30 mouse cellular contexts compared by ENCODE assay signal in genomic region chr16:92353295-92353694, GRCm38 (mm10). TPM values are rescaled to one million over a fixed set of nuclear protein-coding genes. Genes with fewer than 3 reads are reported as not detected.
"Had no signal": no experiment of that assay in that cellular context is flagged by ENCODE, and none has a peak within 500 bp of the region (broad histone marks: within the 10 kb centered on the region; RNA-seq: fewer than 3 reads in every experiment).

No protein-coding gene starts in this region.

- H3K4me3 ChIP-seq: limb, embryonic 15.5 days; liver, embryonic 12.5 days; liver, embryonic 15.5 days had no signal

- H3K4me2 ChIP-seq: limb, embryonic 15.5 days; liver, embryonic 12.5 days; liver, embryonic 15.5 days; midbrain, embryonic 11.5 days had no signal

- H3K4me1 ChIP-seq: liver, embryonic 15.5 days had no signal

- ATAC-seq: liver, embryonic 12.5 days had no signal

- H3K9me3 ChIP-seq: limb, embryonic 15.5 days; liver, embryonic 12.5 days; liver, embryonic 15.5 days had no signal

- DNase-seq: kidney, adult 9 months; kidney, postnatal 14 days; kidney, postnatal 4 days; lung, adult 2 months; lung, postnatal 14 days; lung, postnatal 4 days; midbrain, embryonic 14.5 days; right cerebral cortex, adult 18-20 months; right cerebral cortex, postnatal 14 days; right cerebral cortex, postnatal 4 days; thymus, adult 2 months; thymus, postnatal 14 days; thymus, postnatal 4 days had no signal

- H3K36me3 ChIP-seq: limb, embryonic 15.5 days; liver, embryonic 12.5 days; liver, embryonic 15.5 days had no signal

- H3K27ac ChIP-seq: limb, embryonic 15.5 days; liver, embryonic 12.5 days; liver, embryonic 15.5 days; stomach, postnatal 0 days had no signal

- H3K9ac ChIP-seq: limb, embryonic 15.5 days; liver, embryonic 12.5 days; liver, embryonic 15.5 days had no signal

RNA-seq across cellular contexts. Expression of gene Kcne1, which starts 6.0 kb away (rescaled TPM):
- total RNA-seq: layer of hippocampus, adult 18-20 months; layer of hippocampus, postnatal 14 days; left cerebral cortex, postnatal 25 days; megakaryocyte progenitor cell, adult 5-6 weeks; megakaryocyte-erythroid progenitor cell, adult 5-6 weeks had no signal
- polyA plus RNA-seq: liver, embryonic 12.5 days; liver, embryonic 15.5 days; lung, adult 2 months; midbrain, embryonic 14.5 days; midbrain, postnatal 0 days had no signal

RNA-seq across cellular contexts. Expression of gene Fam243, which starts 32.1 kb away (rescaled TPM):
- total RNA-seq: layer of hippocampus, adult 18-20 months; layer of hippocampus, postnatal 14 days; left cerebral cortex, adult 8-10 months; left cerebral cortex, postnatal 25 days; megakaryocyte progenitor cell, adult 5-6 weeks; megakaryocyte-erythroid progenitor cell, adult 5-6 weeks; midbrain, postnatal 0 days had no signal
- polyA plus RNA-seq: limb, embryonic 11.5 days; limb, embryonic 15.5 days; liver, embryonic 12.5 days; liver, embryonic 15.5 days; lung, adult 2 months; lung, embryonic 16.5 days; midbrain, embryonic 11.5 days; midbrain, embryonic 14.5 days; midbrain, postnatal 0 days; neural tube, embryonic 11.5 days; neural tube, embryonic 14.5 days; stomach, embryonic 14.5 days; stomach, postnatal 0 days had no signal
